ENCODE assay signal across 22 mouse cellular contexts in the genomic region with DNA sequence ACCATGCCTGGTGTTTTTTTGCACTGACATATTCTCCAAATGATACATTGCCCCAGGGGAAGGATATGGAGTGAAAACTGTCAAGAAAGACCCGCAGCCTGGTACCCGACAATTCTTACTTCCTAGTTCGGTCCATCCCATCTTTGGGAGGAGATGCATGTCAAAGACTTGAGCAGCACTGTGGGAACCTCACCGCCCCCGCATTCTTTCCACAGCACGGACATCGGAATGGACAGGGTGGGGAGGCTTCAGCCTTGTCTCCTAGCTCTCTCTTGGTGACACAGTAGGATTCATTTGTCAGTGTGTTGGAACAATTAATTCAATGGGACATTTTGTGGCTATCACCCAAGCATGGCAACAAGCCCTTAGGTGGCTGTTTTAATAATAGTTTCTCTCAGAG.
"Had no signal": no experiment of that assay in that cellular context is flagged by ENCODE, and none has a peak within 500 bp of the region (broad histone marks: within the 10 kb centered on the region; RNA-seq: fewer than 3 reads in every experiment).

No protein-coding gene starts in this region.

- H3K27ac ChIP-seq: lung, embryonic 15.5 days; macrophage; midbrain, embryonic 10.5 days; midbrain, embryonic 12.5 days; neural tube, embryonic 13.5 days; neural tube, embryonic 15.5 days had no signal

- ATAC-seq: lung, postnatal 0 days; midbrain, embryonic 16.5 days had no signal

- H3K4me1 ChIP-seq: lung, embryonic 15.5 days; midbrain, embryonic 10.5 days; midbrain, embryonic 12.5 days; neural tube, embryonic 15.5 days had no signal

- H3K36me3 ChIP-seq: lung, embryonic 15.5 days; midbrain, embryonic 10.5 days; midbrain, embryonic 12.5 days; neural tube, embryonic 13.5 days; neural tube, embryonic 15.5 days had no signal

- H3K4me3 ChIP-seq: lung, embryonic 15.5 days; megakaryocyte, embryonic 14.5 days; midbrain, embryonic 10.5 days; midbrain, embryonic 12.5 days; myocyte; neural tube, embryonic 13.5 days; neural tube, embryonic 15.5 days had no signal

- H3K9me3 ChIP-seq: lung, embryonic 15.5 days; midbrain, embryonic 10.5 days; midbrain, embryonic 12.5 days; neural tube, embryonic 13.5 days; neural tube, embryonic 15.5 days had no signal

- DNase-seq: lung, adult 2 months; lung, postnatal 14 days; lung, postnatal 36 days; midbrain, embryonic 14.5 days; retina, postnatal 1 day; right cerebral cortex, adult 18-20 months; right cerebral cortex, postnatal 25 days; right cerebral cortex, postnatal 4 days; spleen, adult 18-20 months; thymus, adult 18-20 months; thymus, postnatal 14 days; thymus, postnatal 36 days had no signal

- H3K27me3 ChIP-seq: lung, embryonic 15.5 days; neural tube, embryonic 13.5 days; neural tube, embryonic 15.5 days had no signal

- H3K9ac ChIP-seq: lung, embryonic 15.5 days; midbrain, embryonic 12.5 days; neural tube, embryonic 13.5 days; neural tube, embryonic 15.5 days had no signal

- H3K4me2 ChIP-seq: lung, embryonic 15.5 days; midbrain, embryonic 12.5 days; neural tube, embryonic 13.5 days; neural tube, embryonic 15.5 days had no signal
